Mouse (Mus musculus): ENCODE results near the gene Golga7b. TPM values are rescaled to one million over a fixed set of nuclear protein-coding genes. Genes with fewer than 3 reads are reported as not detected.

Golga7b gene
- not detected for polyA plus RNA-seq (2017; shearing (Covaris generic))

DNA sequence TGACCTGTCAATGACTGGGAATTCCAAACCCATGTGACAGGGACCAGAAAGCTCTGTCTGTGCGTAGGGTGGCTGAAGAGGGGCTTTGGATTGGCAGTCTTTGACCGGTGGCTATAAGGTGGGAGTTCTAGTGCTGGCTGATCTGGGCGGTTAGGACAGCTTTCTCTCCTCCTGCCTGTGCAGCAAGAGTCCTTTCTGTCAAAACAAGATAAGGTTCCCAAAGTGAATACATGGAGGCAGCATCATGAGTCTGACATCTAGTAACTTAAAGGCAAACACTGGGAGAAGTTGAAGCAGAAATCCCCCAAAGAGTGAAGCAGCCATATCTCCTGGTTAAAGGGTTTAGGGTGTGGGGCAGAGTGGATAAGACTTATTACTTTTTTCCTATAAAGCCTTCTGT lies at the start of gene Golga7b:
Gene Golga7b (plus strand): TSS at position 56 of the 400 bp plus-strand sequence.

DNA sequence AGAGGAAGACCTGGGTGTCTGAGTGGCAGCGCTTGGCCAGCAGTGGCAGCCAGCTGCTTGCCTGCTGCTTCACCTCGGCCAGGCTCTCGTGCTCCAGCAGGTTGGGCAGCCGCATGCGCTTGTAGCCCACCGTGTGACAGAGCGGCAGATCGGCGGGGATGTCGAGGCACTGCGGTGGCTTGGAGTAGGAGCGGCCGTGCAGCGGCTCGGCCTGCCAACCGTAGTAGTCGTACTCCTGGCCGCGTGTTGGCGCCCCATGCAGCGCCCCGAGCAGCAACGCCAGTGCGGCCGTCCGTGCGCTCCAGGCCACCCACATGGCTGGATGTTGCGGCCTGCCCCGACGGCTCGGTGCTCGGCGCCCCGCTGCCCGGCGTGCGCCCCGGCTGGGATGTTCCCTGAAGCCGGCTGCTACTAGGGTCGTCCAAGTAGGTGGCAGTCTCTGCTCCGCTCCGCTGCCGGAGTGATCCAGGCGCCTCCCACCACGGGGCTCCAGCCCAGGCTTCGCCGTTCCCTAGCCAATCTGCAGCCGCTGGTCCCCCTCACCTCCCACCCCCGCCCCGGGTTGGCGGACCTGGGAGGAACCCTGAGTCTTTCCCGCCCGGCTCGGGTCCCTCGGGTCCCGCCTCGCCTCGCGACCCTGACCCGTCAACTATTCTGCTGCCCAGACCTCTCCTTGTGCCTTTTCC lies 45.5 kb upstream of the Golga7b start, which contains the start of gene Sfrp5:
Gene Sfrp5 (minus strand): TSS at position 557 of the 686 bp plus-strand sequence.

Other genes with a start within 250 kb of the Golga7b start
- not detected for gene Ankrd2, start 211.6 kb upstream of the Golga7b start, polyA plus RNA-seq (2017; shearing (Covaris generic))
- gene Hoga1, start 202.0 kb upstream of the Golga7b start, polyA plus RNA-seq (2017; shearing (Covaris generic)) = not detected
- not detected for gene 4933411K16Rik, start 195.3 kb upstream of the Golga7b start, polyA plus RNA-seq (2017; shearing (Covaris generic))
- not detected for gene Morn4, start 161.2 kb upstream of the Golga7b start, polyA plus RNA-seq (2017; shearing (Covaris generic))
- 75.1 TPM for gene Pi4k2a, start 157.1 kb upstream of the Golga7b start, polyA plus RNA-seq (2017; shearing (Covaris generic))
- gene Avpi1, start 118.5 kb upstream of the Golga7b start, polyA plus RNA-seq (2017; shearing (Covaris generic)) = 18.2 TPM
- gene Marveld1, start 100.2 kb upstream of the Golga7b start, polyA plus RNA-seq (2017; shearing (Covaris generic)) = 18.0 TPM
- 78.6 TPM for gene Zfyve27, start 83.6 kb upstream of the Golga7b start, polyA plus RNA-seq (2017; shearing (Covaris generic))
- not detected for gene Sfrp5, start 45.3 kb upstream of the Golga7b start, polyA plus RNA-seq (2017; shearing (Covaris generic))
- not detected for gene Crtac1, start 184.2 kb downstream of the Golga7b start, polyA plus RNA-seq (2017; shearing (Covaris generic))